Mouse (Mus musculus): ENCODE data around the gene Cox6b2. TPM values are rescaled to one million over a fixed set of nuclear protein-coding genes. Genes with fewer than 3 reads are reported as not detected.
"Not testable (repeated sequence)": the region's sequence is repeated elsewhere in the genome, so short reads cannot be mapped to it uniquely, and the experiment has no call there.

Cox6b2 gene
- polyA plus RNA-seq (2014; fragmentation: Nextera tagmentation; extraction: Ambion mirVana), result 41.6 and 42.1 TPM in 2 replicates

DNA sequence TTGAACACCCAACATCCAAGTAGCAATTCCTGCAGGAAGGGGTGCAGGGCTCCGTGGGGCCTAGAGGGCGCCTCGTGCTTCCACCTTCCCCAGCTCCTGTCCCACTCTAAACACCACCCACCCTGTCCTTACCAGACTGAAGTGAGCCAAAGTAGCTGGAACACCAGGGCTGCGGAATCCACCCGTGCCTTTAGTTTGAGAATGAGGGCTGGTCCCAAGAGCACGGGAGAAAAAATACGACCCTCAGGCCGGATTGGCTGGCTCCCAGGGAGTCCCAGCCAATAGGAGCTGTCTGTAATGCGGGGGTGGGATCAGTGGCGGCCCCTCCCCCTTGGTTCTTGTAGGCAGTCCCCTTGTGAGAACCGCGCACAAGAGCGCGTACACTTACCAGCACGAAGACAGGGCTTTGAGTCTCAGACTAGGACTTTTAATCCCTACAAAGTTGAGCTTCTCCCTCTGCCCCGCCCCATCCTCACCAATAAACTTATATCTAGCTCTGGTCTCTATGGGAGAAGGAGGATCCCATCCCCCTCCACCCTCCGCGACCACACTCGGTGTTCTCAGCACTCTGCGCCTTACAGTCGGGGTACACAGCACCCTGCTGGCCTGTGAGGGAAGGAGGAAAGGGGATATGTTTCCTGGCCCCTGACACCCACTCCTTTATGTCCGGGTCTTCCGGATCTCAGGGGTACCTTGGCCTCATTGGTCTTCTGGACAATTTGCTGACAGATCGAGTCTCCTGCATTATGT lies at the start of gene Cox6b2:
TSS of gene Cox6b2 (minus strand) at position 274 of the 750 bp plus-strand sequence.
- peak within 1 kb of the TSS; percentile 11; the same call in 1 of the 2 replicates for H3K9ac ChIP-seq (replicated peaks; ENCODE audit: low read length)

GRCm38 (mm10) chr7:4802247-4802646 lies 49.4 kb upstream of the Cox6b2 start:
- no peak overlapping the region for H3K9ac ChIP-seq (replicated peaks; ENCODE audit: low read length)
- no peak for ATAC-seq (replicated peaks; ENCODE audit: insufficient number of reproducible peaks, low FRiP score, low TSS enrichment, low read depth)
- no peak overlapping the region for H3K4me2 ChIP-seq (ENCODE audit: low read depth, low read length)
- H3K4me1 ChIP-seq (ENCODE audit: control insufficient read depth, insufficient read depth, low read length), result no peaks in the 10 kb centered on the region
- no peaks in the 10 kb centered on the region for H3K27me3 ChIP-seq (ENCODE audit: control insufficient read depth, insufficient read depth, low read length)
- DNase-seq (ENCODE audit: low spot score), result no peak
- no peaks in the 10 kb centered on the region for H3K9me3 ChIP-seq (replicated peaks; ENCODE audit: control insufficient read depth, low read length)
- peaks cover 5% of the 10 kb centered on the region; the same call in 1 of the 2 replicates for H3K36me3 ChIP-seq (replicated peaks; ENCODE audit: control insufficient read depth, insufficient read depth, low read depth, low read length)
- H3K27ac ChIP-seq (replicated peaks; ENCODE audit: low read depth, low read length), result no peak overlapping the region
- H3K4me3 ChIP-seq (ENCODE audit: low read depth, low read length), result no peak overlapping the region

More for the DNA sequence above, at the start of gene Cox6b2:
- peak within 1 kb of the TSS; percentile 32 for H3K4me2 ChIP-seq (ENCODE audit: low read depth, low read length)
- H3K36me3 ChIP-seq (replicated peaks; ENCODE audit: control insufficient read depth, insufficient read depth, low read depth, low read length), result no peaks in the 10 kb centered on the region
- peak; percentile 95 for DNase-seq (ENCODE audit: low spot score)
- no peaks in the 10 kb centered on the region for H3K9me3 ChIP-seq (replicated peaks; ENCODE audit: control insufficient read depth, low read length)
- ATAC-seq (replicated peaks; ENCODE audit: insufficient number of reproducible peaks, low FRiP score, low TSS enrichment, low read depth), result peak; percentile 93
- WGBS, result 4% methylated on average over 24 of the region's 24 CpGs
- H3K27ac ChIP-seq (replicated peaks; ENCODE audit: low read depth, low read length), result peak within 1 kb of the TSS; percentile 9
- H3K4me3 ChIP-seq (ENCODE audit: low read depth, low read length), result peak within 1 kb of the TSS; percentile 21
- H3K4me1 ChIP-seq (ENCODE audit: control insufficient read depth, insufficient read depth, low read length), result no peaks in the 10 kb centered on the region
- no peaks in the 10 kb centered on the region for H3K27me3 ChIP-seq (ENCODE audit: control insufficient read depth, insufficient read depth, low read length)

GRCm38 (mm10) chr7:4795767-4796433 lies 43.0 kb upstream of the Cox6b2 start:
- Histone ChIP-seq H3K4me1 (ENCODE audit: control insufficient read depth, insufficient read depth, low read length) (peaks cover 3% of the 10 kb centered on the region; the same call in 1 of the 2 replicates), H3K9ac (replicated peaks; ENCODE audit: low read length) (no peak overlapping the region), H3K9me3 (replicated peaks; ENCODE audit: control insufficient read depth, low read length) (no peaks in the 10 kb centered on the region), H3K36me3 (replicated peaks; ENCODE audit: control insufficient read depth, insufficient read depth, low read depth, low read length) (peaks cover 7% of the 10 kb centered on the region), H3K27ac (replicated peaks; ENCODE audit: low read depth, low read length) (no peak overlapping the region), H3K27me3 (ENCODE audit: control insufficient read depth, insufficient read depth, low read length) (no peaks in the 10 kb centered on the region), H3K4me3 (ENCODE audit: low read depth, low read length) (no peak overlapping the region), H3K4me2 (ENCODE audit: low read depth, low read length) (no peak overlapping the region)
- no peak for ATAC-seq (replicated peaks; ENCODE audit: insufficient number of reproducible peaks, low FRiP score, low TSS enrichment, low read depth)
- peak; percentile 62 for DNase-seq (ENCODE audit: low spot score)
- WGBS, result 73% methylated on average over 7 of the region's 7 CpGs

- DNase-seq (ENCODE audit: low spot score), result no peak
- H3K4me2 ChIP-seq (ENCODE audit: low read depth, low read length), result no peak overlapping the region
- no peak for ATAC-seq (replicated peaks; ENCODE audit: insufficient number of reproducible peaks, low FRiP score, low TSS enrichment, low read depth)
- WGBS, result 83% methylated on average over 3 of the region's 3 CpGs
- H3K27me3 ChIP-seq (ENCODE audit: control insufficient read depth, insufficient read depth, low read length), result no peaks in the 10 kb centered on the region
- H3K9me3 ChIP-seq (replicated peaks; ENCODE audit: control insufficient read depth, low read length), result no peaks in the 10 kb centered on the region
- no peak overlapping the region for H3K4me3 ChIP-seq (ENCODE audit: low read depth, low read length)
- H3K4me1 ChIP-seq (ENCODE audit: control insufficient read depth, insufficient read depth, low read length), result peaks cover 3% of the 10 kb centered on the region; the same call in 1 of the 2 replicates
- peaks cover 7% of the 10 kb centered on the region for H3K36me3 ChIP-seq (replicated peaks; ENCODE audit: control insufficient read depth, insufficient read depth, low read depth, low read length)
- H3K27ac ChIP-seq (replicated peaks; ENCODE audit: low read depth, low read length), result no peak overlapping the region
- no peak overlapping the region for H3K9ac ChIP-seq (replicated peaks; ENCODE audit: low read length)
These were observed 41.8 kb upstream of the Cox6b2 start for GRCm38 (mm10) chr7:4794631-4795168.

GRCm38 (mm10) chr7:4793674-4794073 lies 40.8 kb upstream of the Cox6b2 start:
- peaks cover 3% of the 10 kb centered on the region; the same call in 1 of the 2 replicates for H3K4me1 ChIP-seq (ENCODE audit: control insufficient read depth, insufficient read depth, low read length)
- WGBS, result 40% methylated on average over 4 of the region's 4 CpGs
- DNase-seq (ENCODE audit: low spot score), result no peak

DNA sequence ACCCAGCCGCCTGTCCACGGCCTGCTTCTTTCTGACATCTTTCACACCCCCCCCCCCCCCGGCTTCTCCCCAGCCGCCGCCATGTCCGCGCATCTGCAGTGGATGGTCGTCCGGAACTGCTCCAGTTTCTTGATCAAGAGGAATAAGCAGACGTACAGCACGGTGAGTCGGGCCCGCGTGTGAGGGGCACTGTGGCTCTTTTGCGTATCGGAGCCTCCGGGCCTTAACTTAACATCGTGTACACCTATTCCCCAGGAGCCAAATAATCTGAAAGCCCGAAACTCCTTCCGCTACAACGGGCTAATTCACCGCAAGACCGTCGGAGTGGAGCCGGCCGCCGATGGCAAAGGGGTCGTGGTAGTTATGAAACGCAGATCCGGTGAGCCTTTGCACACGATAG lies 40.4 kb upstream of the Cox6b2 start:
- H3K36me3 ChIP-seq (replicated peaks; ENCODE audit: control insufficient read depth, insufficient read depth, low read depth, low read length); H3K27me3 ChIP-seq (ENCODE audit: control insufficient read depth, insufficient read depth, low read length); H3K4me1 ChIP-seq (ENCODE audit: control insufficient read depth, insufficient read depth, low read length); DNase-seq (ENCODE audit: low spot score); ATAC-seq (replicated peaks; ENCODE audit: insufficient number of reproducible peaks, low FRiP score, low TSS enrichment, low read depth); H3K9me3 ChIP-seq (replicated peaks; ENCODE audit: control insufficient read depth, low read length): not testable (repeated sequence)
- under 1% methylated on average over 31 of the region's 31 CpGs for WGBS
- Histone ChIP-seq H3K9ac (replicated peaks; ENCODE audit: low read length) (peak overlapping the region; percentile 95), H3K27ac (replicated peaks; ENCODE audit: low read depth, low read length) (peak overlapping the region; percentile 90), H3K4me3 (ENCODE audit: low read depth, low read length) (peak overlapping the region; percentile 77), H3K4me2 (ENCODE audit: low read depth, low read length) (peak overlapping the region; percentile 75)

More at GRCm38 (mm10) chr7:4793674-4794073, 40.8 kb upstream of the Cox6b2 start:
- Histone ChIP-seq H3K4me2 (ENCODE audit: low read depth, low read length) (peak overlapping the region; percentile 75), H3K27me3 (ENCODE audit: control insufficient read depth, insufficient read depth, low read length) (0 out of 2 replicates have a peak, but pooled peaks cover 3% of the 10 kb centered on the region), H3K9me3 (replicated peaks; ENCODE audit: control insufficient read depth, low read length) (no peaks in the 10 kb centered on the region), H3K9ac (replicated peaks; ENCODE audit: low read length) (peak overlapping the region; percentile 95), H3K27ac (replicated peaks; ENCODE audit: low read depth, low read length) (no peak overlapping the region), H3K4me3 (ENCODE audit: low read depth, low read length) (peak overlapping the region; percentile 77), H3K36me3 (replicated peaks; ENCODE audit: control insufficient read depth, insufficient read depth, low read depth, low read length) (peaks cover 7% of the 10 kb centered on the region)
- no peak for ATAC-seq (replicated peaks; ENCODE audit: insufficient number of reproducible peaks, low FRiP score, low TSS enrichment, low read depth)

DNA sequence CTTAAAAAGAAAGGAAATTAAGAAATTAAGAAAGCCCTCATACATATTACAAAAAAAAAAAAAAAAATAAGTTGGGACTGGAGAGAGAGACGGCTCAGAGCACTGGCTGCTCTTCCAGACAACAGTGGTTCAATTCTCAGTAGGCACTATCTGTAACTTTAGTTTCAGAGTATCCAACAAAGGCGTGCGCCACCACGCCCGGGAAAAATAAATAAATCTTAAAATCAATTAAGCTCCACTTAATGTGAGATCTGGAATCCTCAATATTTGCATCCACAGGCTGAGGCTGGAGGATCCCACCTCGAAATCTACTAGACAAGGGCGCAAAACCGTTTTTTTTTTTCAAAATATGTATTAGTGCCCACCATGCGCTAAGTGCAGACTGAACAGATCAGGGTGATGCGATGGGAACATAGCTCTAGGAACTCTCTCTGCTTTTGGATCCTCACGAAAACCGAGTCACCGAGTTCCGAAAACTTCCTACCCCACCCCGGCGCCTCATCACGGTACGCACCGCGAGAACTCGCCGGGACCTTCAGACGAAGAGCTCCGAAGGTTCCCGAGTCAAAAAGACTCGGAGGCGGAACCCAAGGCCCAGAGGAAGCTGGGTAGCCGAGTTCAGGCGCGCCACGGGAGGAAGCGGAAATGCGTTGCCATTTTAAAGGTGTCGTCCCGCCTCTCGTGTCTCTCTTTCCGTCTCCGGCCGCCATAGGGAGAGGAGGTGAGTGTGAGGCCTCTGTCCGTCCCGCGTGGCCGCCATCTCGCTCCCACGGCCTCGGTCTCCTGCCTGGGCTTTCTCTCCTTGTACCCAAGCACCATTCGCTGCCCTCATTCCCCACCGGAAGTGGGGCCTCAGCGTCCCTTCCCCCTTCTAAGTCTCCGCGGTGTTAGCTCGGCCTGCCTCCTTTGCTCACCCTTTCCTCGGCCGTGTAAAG lies 39.7 kb upstream of the Cox6b2 start, which contains the start of gene Rpl28:
TSS of gene Rpl28 (plus strand) at position 597 of the 935 bp plus-strand sequence.
- WGBS, result 2% methylated on average over 51 of the region's 54 CpGs
- Histone ChIP-seq H3K27me3 (ENCODE audit: control insufficient read depth, insufficient read depth, low read length) (0 out of 2 replicates have a peak, but pooled peaks cover 3% of the 10 kb centered on the region), H3K4me1 (ENCODE audit: control insufficient read depth, insufficient read depth, low read length) (peaks cover 3% of the 10 kb centered on the region; the same call in 1 of the 2 replicates), H3K9ac (replicated peaks; ENCODE audit: low read length) (peak within 1 kb of the TSS; percentile 95), H3K9me3 (replicated peaks; ENCODE audit: control insufficient read depth, low read length) (no peaks in the 10 kb centered on the region), H3K4me3 (ENCODE audit: low read depth, low read length) (peak within 1 kb of the TSS; percentile 77), H3K36me3 (replicated peaks; ENCODE audit: control insufficient read depth, insufficient read depth, low read depth, low read length) (peaks cover 5% of the 10 kb centered on the region), H3K27ac (replicated peaks; ENCODE audit: low read depth, low read length) (peak within 1 kb of the TSS; percentile 90), H3K4me2 (ENCODE audit: low read depth, low read length) (peak within 1 kb of the TSS; percentile 75)
- ATAC-seq (replicated peaks; ENCODE audit: insufficient number of reproducible peaks, low FRiP score, low TSS enrichment, low read depth), result peak; percentile 80
- peak; percentile 99 for DNase-seq (ENCODE audit: low spot score)

Data from embryonic facial prominence, embryonic 11.5 days (tissue).